Mouse (Mus musculus): ENCODE measurements at regions not wholly inside any gene's neighbourhood (a gene's known extent, or its start where the extent isn't known, plus 50 kb on each side); places are given as distances from the start of the nearest gene placed in this dataset.
A peak's percentile ranks its signal among the peaks of the same experiment; 100 is the strongest.

GRCm38 (mm10) chr17:89802148-89802547 is 108.1 kb downstream of the Gm10184 start:
- no peak overlapping the region for H3K27ac ChIP-seq (replicated peaks)
- no peak overlapping the region for H3K4me2 ChIP-seq (replicated peaks; ENCODE audit: low read depth)
- H3K9ac ChIP-seq (ENCODE audit: low read length): no peak overlapping the region
- no peak for DNase-seq (ENCODE audit: low spot score)
- no peak for TF ChIP-seq EP300 (optimal IDR thresholded peaks at IDR 0.05)
- TF ChIP-seq CTCF (IDR thresholded peaks at IDR 0.05; ENCODE audit: low read depth): no peak
- WGBS: 73% methylated on average over 1 of the region's 1 CpGs
- H3K27me3 ChIP-seq (ENCODE audit: control insufficient read depth, insufficient read depth, low read length): no peaks in the 10 kb centered on the region
- no peak overlapping the region for H3K4me3 ChIP-seq (ENCODE audit: low read depth, low read length)
- no peaks in the 10 kb centered on the region for H3K9me3 ChIP-seq (ENCODE audit: control insufficient read depth, low read length)
- no peaks in the 10 kb centered on the region for H3K4me1 ChIP-seq (replicated peaks; ENCODE audit: control insufficient read depth, insufficient read depth)
- no peak for ATAC-seq (ENCODE audit: low FRiP score, low TSS enrichment)
- no peaks in the 10 kb centered on the region for H3K36me3 ChIP-seq (ENCODE audit: control insufficient read depth, insufficient read depth, low read length)

- Histone ChIP-seq H3K27ac (replicated peaks) (no peak overlapping the region), H3K4me3 (ENCODE audit: low read depth, low read length) (no peak overlapping the region), H3K9ac (ENCODE audit: low read length) (no peak overlapping the region), H3K27me3 (ENCODE audit: control insufficient read depth, insufficient read depth, low read length) (no peaks in the 10 kb centered on the region), H3K9me3 (ENCODE audit: control insufficient read depth, low read length) (no peaks in the 10 kb centered on the region), H3K4me2 (replicated peaks; ENCODE audit: low read depth) (no peak overlapping the region), H3K4me1 (replicated peaks; ENCODE audit: control insufficient read depth, insufficient read depth) (no peaks in the 10 kb centered on the region), H3K36me3 (ENCODE audit: control insufficient read depth, insufficient read depth, low read length) (no peaks in the 10 kb centered on the region)
- no peak for TF ChIP-seq CTCF (IDR thresholded peaks at IDR 0.05; ENCODE audit: low read depth)
- no peak for TF ChIP-seq EP300 (optimal IDR thresholded peaks at IDR 0.05)
- ATAC-seq (ENCODE audit: low FRiP score, low TSS enrichment) (no peak), DNase-seq (ENCODE audit: low spot score) (no peak)
- 79% methylated on average over 3 of the region's 3 CpGs for WGBS
Observed at GRCm38 (mm10) chr17:89777570-89777969, 132.7 kb downstream of the Gm10184 start.

GRCm38 (mm10) chr17:89766229-89766875 is 143.9 kb downstream of the Gm10184 start:
- WGBS: 50% methylated on average over 1 of the region's 1 CpGs
- no peaks in the 10 kb centered on the region for H3K27me3 ChIP-seq (ENCODE audit: control insufficient read depth, insufficient read depth, low read length)
- H3K9ac ChIP-seq (ENCODE audit: low read length): no peak overlapping the region
- ATAC-seq (ENCODE audit: low FRiP score, low TSS enrichment): no peak
- no peak for DNase-seq (ENCODE audit: low spot score)
- no peak overlapping the region for H3K27ac ChIP-seq (replicated peaks)
- no peak overlapping the region for H3K4me3 ChIP-seq (ENCODE audit: low read depth, low read length)
- no peaks in the 10 kb centered on the region for H3K36me3 ChIP-seq (ENCODE audit: control insufficient read depth, insufficient read depth, low read length)
- no peaks in the 10 kb centered on the region for H3K9me3 ChIP-seq (ENCODE audit: control insufficient read depth, low read length)
- no peak overlapping the region for H3K4me2 ChIP-seq (replicated peaks; ENCODE audit: low read depth)
- TF ChIP-seq EP300 (optimal IDR thresholded peaks at IDR 0.05) (no peak), CTCF (IDR thresholded peaks at IDR 0.05; ENCODE audit: low read depth) (no peak)
- H3K4me1 ChIP-seq (replicated peaks; ENCODE audit: control insufficient read depth, insufficient read depth): no peaks in the 10 kb centered on the region

- Histone ChIP-seq H3K9me3 (ENCODE audit: control insufficient read depth, low read length) (no peaks in the 10 kb centered on the region), H3K27me3 (ENCODE audit: control insufficient read depth, insufficient read depth, low read length) (no peaks in the 10 kb centered on the region), H3K4me2 (replicated peaks; ENCODE audit: low read depth) (no peak overlapping the region), H3K9ac (ENCODE audit: low read length) (no peak overlapping the region), H3K4me3 (ENCODE audit: low read depth, low read length) (no peak overlapping the region), H3K4me1 (replicated peaks; ENCODE audit: control insufficient read depth, insufficient read depth) (no peaks in the 10 kb centered on the region), H3K27ac (replicated peaks) (no peak overlapping the region), H3K36me3 (ENCODE audit: control insufficient read depth, insufficient read depth, low read length) (no peaks in the 10 kb centered on the region)
- 93% methylated on average over 1 of the region's 1 CpGs for WGBS
- ATAC-seq (ENCODE audit: low FRiP score, low TSS enrichment) (no peak), DNase-seq (ENCODE audit: low spot score) (no peak)
- peak; percentile 34 for TF ChIP-seq CTCF (IDR thresholded peaks at IDR 0.05; ENCODE audit: low read depth)
- no peak for TF ChIP-seq EP300 (optimal IDR thresholded peaks at IDR 0.05)
Observed at GRCm38 (mm10) chr17:89737418-89737817, 172.8 kb downstream of the Gm10184 start.

GRCm38 (mm10) chr17:89725534-89725933 is 184.7 kb downstream of the Gm10184 start:
- H3K27me3 ChIP-seq (ENCODE audit: control insufficient read depth, insufficient read depth, low read length): no peaks in the 10 kb centered on the region
- H3K9me3 ChIP-seq (ENCODE audit: control insufficient read depth, low read length): no peaks in the 10 kb centered on the region
- no peak overlapping the region for H3K9ac ChIP-seq (ENCODE audit: low read length)
- H3K27ac ChIP-seq (replicated peaks): no peak overlapping the region
- no peak overlapping the region for H3K4me3 ChIP-seq (ENCODE audit: low read depth, low read length)
- TF ChIP-seq CTCF (IDR thresholded peaks at IDR 0.05; ENCODE audit: low read depth) (peak; percentile 52), EP300 (optimal IDR thresholded peaks at IDR 0.05) (no peak)
- ATAC-seq (ENCODE audit: low FRiP score, low TSS enrichment) (no peak), DNase-seq (ENCODE audit: low spot score) (no peak)
- no peaks in the 10 kb centered on the region for H3K36me3 ChIP-seq (ENCODE audit: control insufficient read depth, insufficient read depth, low read length)
- no peak overlapping the region for H3K4me2 ChIP-seq (replicated peaks; ENCODE audit: low read depth)
- H3K4me1 ChIP-seq (replicated peaks; ENCODE audit: control insufficient read depth, insufficient read depth): no peaks in the 10 kb centered on the region
- WGBS: 63% methylated on average over 3 of the region's 3 CpGs

GRCm38 (mm10) chr17:89681798-89682197 is 228.5 kb downstream of the Gm10184 start:
- Histone ChIP-seq H3K27ac (replicated peaks) (no peak overlapping the region), H3K4me3 (ENCODE audit: low read depth, low read length) (no peak overlapping the region), H3K27me3 (ENCODE audit: control insufficient read depth, insufficient read depth, low read length) (no peaks in the 10 kb centered on the region), H3K36me3 (ENCODE audit: control insufficient read depth, insufficient read depth, low read length) (no peaks in the 10 kb centered on the region), H3K9me3 (ENCODE audit: control insufficient read depth, low read length) (no peaks in the 10 kb centered on the region), H3K4me1 (replicated peaks; ENCODE audit: control insufficient read depth, insufficient read depth) (no peaks in the 10 kb centered on the region), H3K9ac (ENCODE audit: low read length) (no peak overlapping the region), H3K4me2 (replicated peaks; ENCODE audit: low read depth) (no peak overlapping the region)
- DNase-seq (ENCODE audit: low spot score): no peak
- ATAC-seq (ENCODE audit: low FRiP score, low TSS enrichment): no peak
- 60% methylated on average over 3 of the region's 3 CpGs for WGBS
- TF ChIP-seq EP300 (optimal IDR thresholded peaks at IDR 0.05): no peak
- no peak for TF ChIP-seq CTCF (IDR thresholded peaks at IDR 0.05; ENCODE audit: low read depth)
